Mouse (Mus musculus): ENCODE measurements around the gene Lancl2.
A peak's percentile ranks its signal among the peaks of the same experiment; 100 is the strongest.

Lancl2 gene

DNA sequence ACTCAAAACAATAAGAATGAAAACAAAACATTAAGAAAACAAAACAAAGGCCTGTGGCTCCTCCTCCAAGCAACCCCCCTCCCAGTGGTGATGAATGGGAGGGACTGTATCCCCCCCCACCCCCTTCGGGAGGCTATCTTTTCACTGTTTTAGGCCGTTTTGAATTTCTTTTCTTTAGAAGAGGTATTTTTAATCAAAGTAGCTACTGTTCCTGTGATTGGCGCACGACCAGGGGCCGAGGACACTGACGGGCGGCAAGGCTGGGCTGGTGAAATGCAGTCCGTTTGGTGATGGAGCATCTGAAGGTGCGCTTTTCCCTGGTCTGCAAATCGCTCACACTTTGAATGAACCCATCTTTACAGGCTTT lies at the start of gene Lancl2:
Gene Lancl2 (plus strand): TSS at position 165 of the 367 bp plus-strand sequence.
- no peak for DNase-seq (ENCODE audit: low read depth, low spot score)

DNA sequence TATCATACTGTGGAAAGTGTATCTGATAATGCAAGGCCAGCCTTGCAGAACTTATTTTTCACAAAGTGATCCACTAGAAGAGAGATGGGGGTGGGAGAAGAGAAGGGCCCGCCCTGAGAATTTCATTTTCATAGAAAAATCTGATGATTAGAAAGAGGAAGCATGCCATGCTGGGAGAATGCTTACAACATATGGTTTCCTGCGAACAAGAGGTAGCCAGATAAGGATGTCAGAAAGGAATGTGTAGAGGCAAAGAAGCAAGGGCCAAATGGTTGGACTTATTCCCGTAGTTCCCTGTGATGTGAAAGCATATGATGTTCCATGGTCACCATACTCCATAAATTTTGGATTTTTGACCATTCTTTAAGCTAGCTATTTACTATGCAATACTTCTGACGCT lies 41.0 kb upstream of the Lancl2 start:
- no peak for DNase-seq (ENCODE audit: low read depth, low spot score)

DNA sequence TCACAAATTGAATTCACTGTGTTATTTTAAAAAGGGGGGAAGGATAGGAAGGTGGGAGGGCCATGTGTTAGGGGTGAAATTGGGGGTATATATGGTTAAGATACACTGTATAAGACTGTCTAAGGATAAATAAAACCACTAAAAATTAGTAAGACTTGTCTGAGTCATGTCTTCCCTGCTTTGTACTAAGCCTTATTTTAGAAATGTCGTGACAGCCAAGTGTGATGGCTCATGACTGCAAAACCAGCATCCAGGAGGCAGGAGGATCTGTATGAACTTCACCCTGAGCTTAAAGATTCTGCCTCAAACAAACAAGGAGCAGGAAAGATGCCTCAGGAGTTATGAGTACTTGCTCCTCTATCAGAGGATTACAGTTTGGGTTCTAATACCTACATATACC lies 18.2 kb upstream of the Lancl2 start:
- DNase-seq (ENCODE audit: low read depth, low spot score), result no peak

DNA sequence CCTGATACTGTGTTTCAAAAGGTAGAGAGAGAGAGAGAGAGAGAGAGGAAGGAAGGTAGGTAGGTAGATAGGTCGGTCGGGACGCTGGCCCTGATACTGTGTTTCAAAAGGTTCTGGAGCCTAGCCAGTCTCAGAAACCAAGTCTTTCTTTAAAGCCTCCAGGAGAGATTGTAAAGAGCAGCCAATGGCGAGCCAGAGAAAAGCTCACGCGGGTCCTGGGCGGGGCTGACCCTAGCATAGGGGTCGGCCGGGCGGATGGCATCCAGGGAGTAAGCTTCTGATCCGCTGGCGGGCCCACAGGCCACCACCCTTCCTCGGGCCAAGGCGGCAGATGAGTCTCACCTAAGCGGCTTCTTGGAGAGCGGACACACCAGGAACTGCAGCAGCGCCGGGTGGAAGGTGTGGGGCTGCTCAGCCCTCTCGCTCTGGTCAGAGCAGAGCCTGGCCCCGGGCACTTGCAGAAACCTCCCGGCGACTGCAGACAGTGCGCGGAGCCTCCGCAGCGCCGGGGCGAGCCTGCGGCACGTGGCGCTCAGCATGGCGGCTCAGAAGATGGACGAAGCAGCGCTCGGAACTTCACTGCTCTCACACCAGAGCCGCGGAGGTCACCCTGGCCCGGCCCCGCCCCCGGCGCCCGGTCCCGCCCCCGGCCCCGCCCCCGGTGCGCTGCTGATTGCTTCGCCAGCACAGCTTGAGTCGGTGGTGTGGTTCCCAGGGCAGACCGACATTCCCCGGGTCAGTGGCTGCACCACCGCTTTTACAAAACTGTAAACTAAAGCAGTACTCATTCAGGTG lies 10.7 kb upstream of the Lancl2 start, which contains the start of gene Pyurf:
Gene Pyurf (minus strand): TSS at position 612 of the 795 bp plus-strand sequence.
- peak; percentile 67 for DNase-seq (ENCODE audit: low read depth, low spot score)

DNA sequence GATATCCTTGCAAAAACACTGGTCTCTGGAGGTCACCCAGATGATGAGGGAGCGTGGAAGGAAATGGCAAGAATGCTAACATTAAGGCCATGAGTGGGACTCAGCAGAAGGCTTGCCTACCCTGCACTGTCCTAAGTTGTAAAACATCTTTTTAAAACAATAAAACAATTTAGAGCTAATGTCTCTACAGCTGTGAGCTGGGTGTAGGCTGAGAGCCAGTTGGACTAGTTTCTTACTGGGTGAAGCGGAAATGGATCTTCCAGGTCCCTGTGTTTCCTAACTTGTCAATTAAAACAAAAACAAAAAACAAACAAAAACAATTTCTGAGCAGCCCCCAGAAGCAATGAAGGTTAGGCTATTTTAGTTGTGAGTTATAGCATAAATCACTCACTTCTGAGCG lies 9.2 kb upstream of the Lancl2 start:
- no peak for DNase-seq (ENCODE audit: low read depth, low spot score)

DNA sequence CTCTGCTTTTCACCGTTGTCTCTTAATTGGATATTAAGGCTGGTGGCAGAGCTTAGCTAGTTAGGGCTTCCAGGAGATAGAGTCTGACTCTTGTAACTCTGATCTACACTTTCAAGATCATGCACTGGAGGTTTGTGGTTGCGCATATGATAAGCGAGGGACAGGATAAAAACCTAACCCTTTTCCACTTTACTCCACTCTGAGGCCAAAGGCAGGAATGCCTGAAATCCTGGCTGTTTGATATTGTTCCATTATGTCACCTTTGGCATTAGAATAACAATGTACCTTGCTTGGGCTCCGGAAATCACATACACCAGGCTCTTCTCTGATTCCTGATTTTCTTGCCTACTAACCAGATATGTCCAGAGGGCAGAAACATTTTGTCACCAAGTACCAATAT lies 654 bp upstream of the Lancl2 start:
- DNase-seq (ENCODE audit: low read depth, low spot score), result no peak

DNA sequence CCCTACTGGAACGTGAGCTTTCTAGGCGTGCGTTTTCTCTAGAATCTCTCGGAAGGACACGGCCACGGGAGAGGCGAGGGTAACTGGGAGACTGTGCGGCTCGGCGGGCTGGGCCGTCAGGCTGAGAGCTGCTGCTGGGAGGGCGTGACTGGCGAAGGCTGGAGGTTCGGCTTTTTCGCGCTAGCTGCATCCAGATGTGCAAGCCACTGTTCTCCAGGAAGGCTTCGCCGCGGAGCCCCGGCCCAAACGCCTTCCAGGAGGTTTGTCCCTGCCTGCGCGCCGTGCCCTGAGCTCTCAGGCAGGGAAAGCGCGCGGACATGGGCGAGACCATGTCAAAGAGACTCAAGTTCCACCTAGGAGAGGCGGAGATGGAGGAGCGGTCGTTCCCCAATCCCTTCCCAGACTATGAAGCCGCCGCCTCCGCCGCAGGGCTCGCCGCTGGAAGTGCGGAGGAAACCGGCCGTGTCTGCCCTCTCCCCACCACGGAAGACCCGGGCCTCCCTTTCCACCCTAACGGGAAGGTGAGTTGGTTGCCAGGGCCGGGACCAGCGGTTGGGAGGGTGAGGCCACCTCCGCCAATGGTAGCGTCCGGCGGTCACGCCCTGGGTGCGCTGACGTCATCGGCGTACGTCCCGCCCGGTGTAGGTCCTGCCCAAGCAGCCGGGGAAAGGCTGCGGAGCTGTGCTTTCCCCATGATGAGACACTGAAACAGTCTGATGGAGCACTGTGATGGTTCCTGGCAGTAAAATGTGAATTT lies 581 bp downstream of the Lancl2 start:
- peak; percentile 84 for DNase-seq (ENCODE audit: low read depth, low spot score)

DNA sequence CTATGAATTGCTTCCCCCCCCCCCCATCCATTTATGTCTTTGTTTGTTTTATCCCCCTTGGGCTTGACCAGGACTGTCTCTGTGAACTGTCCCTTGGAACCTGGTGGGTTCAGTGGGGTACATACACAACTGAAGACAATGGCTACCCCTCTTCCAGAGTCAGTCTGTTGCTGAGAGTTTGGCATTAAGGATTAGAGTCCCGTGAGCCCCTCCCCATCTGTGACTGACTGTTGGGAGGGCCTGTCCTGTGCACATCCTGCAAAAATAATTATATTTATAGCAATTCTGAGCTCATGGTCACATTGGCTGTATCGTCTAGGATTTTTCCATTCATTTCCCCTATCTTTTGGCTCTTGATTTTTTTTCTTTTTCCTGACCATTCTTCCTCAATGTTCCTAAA lies 1.4 kb downstream of the Lancl2 start:
- no peak for DNase-seq (ENCODE audit: low read depth, low spot score)

DNA sequence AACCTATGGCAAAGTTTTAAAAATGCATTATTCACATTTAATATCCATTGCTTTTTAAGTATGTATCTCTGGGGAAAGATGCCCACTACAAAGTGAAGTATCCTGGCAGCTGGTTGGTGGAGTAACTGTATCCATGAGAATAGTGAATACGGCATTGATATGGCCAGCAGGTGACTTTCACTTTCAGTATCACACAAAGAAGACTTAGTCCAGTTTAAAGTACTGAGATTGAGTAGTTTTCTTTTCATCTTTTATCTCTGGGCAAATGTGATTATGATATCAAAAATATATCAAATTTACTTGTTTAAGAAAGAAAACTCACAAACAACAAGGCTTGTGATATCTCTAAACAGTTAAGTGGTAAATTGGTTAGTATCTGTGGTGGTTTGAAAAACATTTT lies 4.4 kb downstream of the Lancl2 start:
- no peak for DNase-seq (ENCODE audit: low read depth, low spot score)

DNA sequence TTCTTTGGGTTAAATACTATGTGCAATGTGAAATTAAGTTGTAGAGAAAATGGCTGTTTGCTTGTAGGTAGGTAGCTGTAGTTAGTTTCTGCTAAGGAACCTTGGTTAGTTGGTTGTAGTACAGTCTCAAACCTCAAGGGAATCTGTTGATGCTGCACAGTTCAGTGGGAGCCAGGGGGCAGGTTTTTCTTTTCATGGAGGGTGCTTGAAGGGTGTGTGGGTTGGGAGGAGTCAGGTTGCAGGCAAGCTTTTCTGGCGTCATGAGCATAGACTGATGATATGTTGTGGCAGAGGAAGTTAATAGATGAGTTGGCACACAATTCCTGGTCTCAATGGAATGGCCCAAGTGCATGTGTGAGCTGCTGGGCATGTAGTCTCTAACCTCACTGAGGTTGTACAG lies 9.4 kb downstream of the Lancl2 start:
- DNase-seq (ENCODE audit: low read depth, low spot score), result no peak

DNA sequence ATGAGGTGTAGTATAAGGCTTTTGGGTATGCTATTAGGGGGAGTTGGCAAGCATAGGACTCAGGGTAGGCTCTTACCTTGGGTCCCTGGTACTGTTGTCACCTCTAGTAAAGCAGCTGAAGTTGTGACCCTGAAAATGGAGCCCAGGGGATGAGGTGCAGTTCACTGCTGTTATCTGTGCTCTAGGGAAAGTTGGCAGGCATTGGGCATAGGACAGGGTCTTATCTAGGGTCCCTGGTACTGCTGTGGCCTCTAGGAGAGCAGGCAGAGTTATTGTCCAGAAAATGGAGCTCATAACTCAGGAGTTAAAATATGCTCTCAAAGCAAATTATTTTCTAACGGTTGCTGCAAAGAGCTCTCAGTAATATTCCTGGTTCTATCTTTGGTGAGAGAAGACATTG lies 19.0 kb downstream of the Lancl2 start:
- DNase-seq (ENCODE audit: low read depth, low spot score), result no peak

DNA sequence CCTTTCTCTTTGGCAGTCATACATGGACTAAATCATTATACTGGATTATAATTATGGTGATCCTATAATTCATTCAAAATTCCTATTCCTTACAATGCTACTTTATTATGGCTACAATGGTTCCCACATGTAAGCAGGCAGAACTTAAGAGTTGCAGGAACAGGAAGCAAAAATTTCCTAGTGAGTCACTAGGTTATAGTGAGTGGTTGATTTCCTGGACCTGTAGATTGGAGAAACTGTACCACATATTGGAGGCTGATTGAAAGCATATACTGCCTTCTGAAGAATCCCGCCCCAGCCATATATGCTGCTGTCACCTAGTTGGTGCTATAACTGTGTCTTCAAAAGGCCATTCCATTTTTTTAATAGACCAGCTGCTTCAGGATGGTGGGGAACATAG lies 40.4 kb downstream of the Lancl2 start:
- DNase-seq (ENCODE audit: low read depth, low spot score), result no peak

DNA sequence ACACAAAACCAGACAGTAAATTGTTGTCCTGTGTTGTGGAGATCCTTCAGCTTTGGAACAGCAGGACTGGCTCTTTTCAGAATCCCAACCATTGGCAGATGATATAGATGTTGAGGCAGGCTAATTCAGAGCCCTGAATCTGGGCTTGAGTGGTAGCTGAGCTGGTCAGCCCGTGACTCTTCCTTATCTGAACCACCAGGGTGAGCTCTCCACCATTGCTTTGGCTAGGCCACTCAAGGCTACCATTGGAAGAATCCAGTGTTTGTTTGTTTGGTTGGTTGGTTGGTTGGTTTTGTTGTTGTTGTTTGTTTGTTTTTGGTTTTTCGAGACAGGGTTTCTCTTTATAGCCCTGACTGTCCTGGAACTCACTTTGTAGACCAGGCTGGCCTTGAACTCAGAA lies 41.0 kb downstream of the Lancl2 start:
- no peak for DNase-seq (ENCODE audit: low read depth, low spot score)

DNA sequence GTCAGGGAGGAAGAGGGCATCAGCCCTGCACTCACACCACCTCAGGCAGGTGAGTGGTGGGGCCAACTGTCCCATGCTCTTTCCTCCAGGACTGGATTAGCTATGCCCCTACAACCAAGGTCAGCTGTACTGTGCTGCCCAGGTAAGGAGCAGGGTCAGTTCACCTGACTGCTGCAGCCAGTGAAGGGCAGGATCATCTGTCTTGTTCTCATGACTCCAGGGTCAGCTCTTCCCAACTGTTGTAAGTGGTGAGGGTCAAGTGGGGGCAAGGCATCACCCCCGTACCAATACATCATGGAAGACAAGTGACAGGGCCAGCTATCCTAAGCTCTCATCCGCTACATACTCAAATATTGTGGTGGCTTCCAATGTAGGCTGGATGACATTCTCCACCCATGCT lies 41.8 kb downstream of the Lancl2 start:
- no peak for DNase-seq (ENCODE audit: low read depth, low spot score)

DNA sequence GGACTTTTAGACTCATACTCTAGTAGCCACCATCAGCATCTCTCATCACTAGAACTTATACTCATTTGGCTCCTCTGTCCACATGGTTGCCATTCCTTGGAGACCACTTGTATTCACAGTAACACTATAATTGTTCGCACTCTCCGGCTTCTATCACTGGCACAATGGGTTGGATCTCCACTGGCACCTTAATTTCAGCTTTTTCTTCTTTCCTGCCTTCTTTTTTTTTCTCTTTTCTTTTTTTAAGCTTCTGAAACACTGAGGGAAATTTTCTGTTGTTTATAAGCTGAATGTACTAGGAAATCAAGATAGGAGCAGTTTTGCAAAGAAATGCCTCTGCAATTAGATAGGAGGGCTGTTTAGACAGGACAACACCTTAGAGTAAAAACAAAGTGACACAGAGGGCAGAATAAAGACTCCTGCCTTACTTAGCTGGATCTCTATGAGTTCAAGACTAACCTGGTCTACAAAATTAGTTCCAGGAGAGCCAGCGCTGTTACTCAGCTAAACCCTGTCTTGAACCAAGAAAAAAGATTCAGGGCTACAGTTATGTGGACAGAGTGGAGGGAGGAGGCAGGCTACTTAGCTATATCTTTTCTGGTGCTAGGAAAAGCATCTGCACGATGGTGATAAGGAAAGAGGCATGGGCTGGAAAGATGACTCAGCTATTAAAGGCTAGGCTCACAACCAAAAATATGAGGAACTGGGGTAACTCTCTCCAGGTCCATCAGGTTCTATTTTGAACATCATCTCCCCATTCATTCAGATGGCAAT lies 42.8 kb downstream of the Lancl2 start:
- no peak for DNase-seq (ENCODE audit: low read depth, low spot score)

DNA sequence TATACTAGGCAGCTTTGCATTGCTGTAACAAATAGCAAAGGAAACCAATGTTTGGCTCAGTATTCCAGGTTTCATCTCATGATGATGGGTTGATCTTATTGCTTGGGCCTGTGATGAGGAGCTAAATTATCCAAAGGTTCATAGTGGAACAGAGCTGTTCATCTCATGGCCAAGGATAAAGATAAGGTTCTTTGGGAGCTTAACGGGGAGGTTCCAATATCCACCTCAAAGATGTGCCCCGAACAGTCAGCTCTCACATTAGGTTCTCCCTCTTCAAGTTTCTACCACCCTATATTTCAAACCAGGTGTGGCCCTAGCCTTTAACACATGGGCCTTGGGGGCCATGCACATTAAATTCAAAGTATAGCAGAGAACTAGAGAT lies 43.4 kb downstream of the Lancl2 start:
- DNase-seq (ENCODE audit: low read depth, low spot score), result no peak

DNA sequence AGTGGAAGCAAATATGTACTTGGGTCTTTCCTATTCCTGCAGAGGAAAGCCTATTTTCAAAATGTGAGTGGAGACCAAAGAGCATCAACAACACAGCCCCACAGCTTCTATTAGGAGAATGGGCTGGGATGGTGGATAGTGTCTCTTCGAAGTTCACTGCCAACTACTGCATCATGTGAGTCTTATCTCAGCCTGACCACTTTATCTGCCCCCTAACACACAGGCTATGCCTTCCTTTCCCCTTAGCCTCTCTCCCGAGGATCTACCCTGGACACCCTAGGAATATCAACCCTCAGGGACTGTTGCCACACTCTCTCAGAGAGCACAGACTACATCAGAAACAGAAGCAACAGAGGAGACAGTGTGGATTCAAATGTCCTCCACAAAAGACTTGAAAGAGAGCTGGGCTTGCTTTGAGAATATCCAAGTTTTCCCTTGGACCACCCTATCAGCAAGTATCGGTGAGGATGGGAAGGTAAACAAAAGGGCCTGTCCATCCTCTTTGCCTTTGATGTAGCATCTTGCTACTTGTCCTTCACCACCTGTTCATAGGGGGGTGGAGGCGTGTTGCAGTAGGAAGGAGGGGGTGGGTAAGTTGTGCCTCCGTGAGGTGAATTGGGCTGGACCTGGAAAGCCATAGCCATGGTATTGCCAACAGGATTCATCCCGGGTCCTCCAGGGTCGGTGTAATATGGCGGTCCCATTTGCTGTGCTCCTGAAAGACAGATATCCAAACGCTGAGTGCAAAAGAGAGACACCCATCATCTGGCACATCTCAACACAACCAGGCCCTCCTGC lies 51.8 kb downstream of the Lancl2 start:
- DNase-seq (ENCODE audit: low read depth, low spot score), result no peak

DNA sequence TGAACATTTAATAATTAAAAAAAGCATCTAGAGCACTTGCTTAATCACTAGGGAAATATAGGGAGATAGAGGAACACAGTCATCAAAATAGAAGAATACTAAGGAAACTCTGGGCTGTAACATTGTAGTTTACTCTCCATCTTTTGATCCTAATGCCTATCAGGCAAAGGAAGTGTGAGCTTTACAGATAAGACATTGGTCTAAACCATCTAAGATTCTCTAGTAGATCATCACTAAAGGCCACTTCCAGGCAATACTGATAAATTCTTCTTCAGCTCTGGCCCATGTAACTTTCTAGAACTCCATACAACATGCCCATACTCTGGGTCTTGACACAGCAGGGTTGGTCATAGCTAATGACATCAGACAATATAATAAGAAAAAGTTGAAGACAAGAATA lies 60.7 kb downstream of the Lancl2 start:
- DNase-seq (ENCODE audit: low read depth, low spot score), result no peak

DNA sequence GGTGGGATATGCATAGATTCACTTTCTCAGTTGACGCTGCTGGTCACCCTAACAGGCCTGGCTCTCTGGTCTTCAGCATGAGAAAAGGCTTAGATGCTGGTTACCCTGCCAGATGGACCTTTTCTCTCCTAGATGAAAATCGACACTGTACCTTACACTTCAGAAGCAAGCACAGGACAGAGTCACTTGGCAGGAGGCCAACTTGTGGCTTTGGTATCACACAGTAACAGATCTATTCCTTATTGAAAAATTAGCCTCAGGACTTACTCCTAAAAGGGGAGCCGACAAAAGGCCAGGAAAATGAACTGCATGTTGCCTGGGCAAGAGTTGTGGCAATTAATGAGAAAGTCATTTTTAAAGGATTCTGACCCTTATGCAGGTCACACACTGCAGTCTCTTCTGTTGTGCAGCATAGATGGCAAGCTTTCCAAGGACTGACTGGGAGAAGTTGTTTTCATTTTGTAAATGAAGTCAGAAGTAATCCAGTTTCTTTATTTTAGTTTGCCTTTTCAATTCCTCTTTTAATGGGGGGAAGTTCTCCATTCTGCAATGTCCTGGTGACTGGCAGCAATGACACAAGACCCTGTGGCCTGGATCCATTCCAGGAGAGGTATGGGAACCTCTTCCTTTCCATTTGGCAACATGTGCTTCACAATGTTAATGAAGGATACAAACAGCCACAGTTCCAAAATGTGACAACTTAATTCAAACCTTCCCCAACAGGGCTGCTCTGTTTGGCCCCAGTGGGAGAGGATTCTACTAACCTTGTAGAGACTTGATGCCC lies 62.9 kb downstream of the Lancl2 start:
- DNase-seq (ENCODE audit: low read depth, low spot score), result no peak

DNA sequence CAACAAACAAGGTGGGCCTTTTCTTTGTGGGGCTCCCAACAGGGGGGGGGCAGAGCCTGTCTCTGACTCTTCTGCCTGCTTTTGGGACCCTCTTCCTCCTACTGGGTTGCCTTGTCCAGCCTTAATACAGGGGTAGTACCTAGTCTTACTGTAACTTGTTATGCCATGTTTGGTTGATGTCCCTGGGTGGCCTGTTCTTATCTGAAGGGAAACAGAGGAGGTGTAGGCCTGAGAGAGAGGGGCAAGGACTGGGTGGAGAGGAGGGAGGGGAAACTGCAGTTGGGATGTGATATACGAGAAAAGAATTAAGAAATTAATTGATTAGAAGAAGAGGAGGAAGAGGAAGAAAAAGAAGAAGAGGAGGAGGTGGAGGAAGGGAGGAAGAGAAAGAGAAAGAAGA lies 63.9 kb downstream of the Lancl2 start:
- DNase-seq (ENCODE audit: low read depth, low spot score), result no peak
